Mouse (Mus musculus): Measurements from ENCODE around the gene Col3a1. TPM values are rescaled to one million over a fixed set of nuclear protein-coding genes. Genes with fewer than 3 reads are reported as not detected.

The Col3a1 gene
- total RNA-seq (2017): 0.12 and 0.81 TPM in 2 replicates

- ATAC-seq (ENCODE audit: extremely low read depth, insufficient number of reproducible peaks, low FRiP score, poor library complexity, severe bottlenecking): no peak
These were observed at the start of gene Col3a1 for GRCm38 (mm10) chr1:45311388-45311787. TSS of gene Col3a1 (plus strand) at chr1:45311538.

GRCm38 (mm10) chr1:45269421-45269820, 41.9 kb upstream of the Col3a1 start:
- ATAC-seq (ENCODE audit: extremely low read depth, insufficient number of reproducible peaks, low FRiP score, poor library complexity, severe bottlenecking): no peak

GRCm38 (mm10) chr1:45276006-45276539, 35.3 kb upstream of the Col3a1 start:
- no peak for ATAC-seq (ENCODE audit: extremely low read depth, insufficient number of reproducible peaks, low FRiP score, poor library complexity, severe bottlenecking)

GRCm38 (mm10) chr1:45287954-45288353, 23.4 kb upstream of the Col3a1 start:
- no peak for ATAC-seq (ENCODE audit: extremely low read depth, insufficient number of reproducible peaks, low FRiP score, poor library complexity, severe bottlenecking)

- ATAC-seq (ENCODE audit: extremely low read depth, insufficient number of reproducible peaks, low FRiP score, poor library complexity, severe bottlenecking): no peak
These were observed 21.3 kb upstream of the Col3a1 start for GRCm38 (mm10) chr1:45290037-45290436.

- ATAC-seq (ENCODE audit: extremely low read depth, insufficient number of reproducible peaks, low FRiP score, poor library complexity, severe bottlenecking): no peak
These were observed 11.8 kb upstream of the Col3a1 start for GRCm38 (mm10) chr1:45299394-45300119.

GRCm38 (mm10) chr1:45304273-45304672, 7.1 kb upstream of the Col3a1 start:
- no peak for ATAC-seq (ENCODE audit: extremely low read depth, insufficient number of reproducible peaks, low FRiP score, poor library complexity, severe bottlenecking)

- ATAC-seq (ENCODE audit: extremely low read depth, insufficient number of reproducible peaks, low FRiP score, poor library complexity, severe bottlenecking): no peak
These were observed 2.3 kb upstream of the Col3a1 start for GRCm38 (mm10) chr1:45309015-45309414.

- no peak for ATAC-seq (ENCODE audit: extremely low read depth, insufficient number of reproducible peaks, low FRiP score, poor library complexity, severe bottlenecking)
These were observed 624 bp downstream of the Col3a1 start for GRCm38 (mm10) chr1:45311962-45312361.

GRCm38 (mm10) chr1:45312870-45313269, 1.5 kb downstream of the Col3a1 start:
- no peak for ATAC-seq (ENCODE audit: extremely low read depth, insufficient number of reproducible peaks, low FRiP score, poor library complexity, severe bottlenecking)

GRCm38 (mm10) chr1:45313696-45314295, 2.5 kb downstream of the Col3a1 start:
- ATAC-seq (ENCODE audit: extremely low read depth, insufficient number of reproducible peaks, low FRiP score, poor library complexity, severe bottlenecking): no peak

- ATAC-seq (ENCODE audit: extremely low read depth, insufficient number of reproducible peaks, low FRiP score, poor library complexity, severe bottlenecking): no peak
These were observed 4.6 kb downstream of the Col3a1 start for GRCm38 (mm10) chr1:45315767-45316528.

GRCm38 (mm10) chr1:45318241-45318640, 6.9 kb downstream of the Col3a1 start:
- no peak for ATAC-seq (ENCODE audit: extremely low read depth, insufficient number of reproducible peaks, low FRiP score, poor library complexity, severe bottlenecking)

- no peak for ATAC-seq (ENCODE audit: extremely low read depth, insufficient number of reproducible peaks, low FRiP score, poor library complexity, severe bottlenecking)
These were observed 9.5 kb downstream of the Col3a1 start for GRCm38 (mm10) chr1:45320861-45321260.

GRCm38 (mm10) chr1:45329149-45329548, 17.8 kb downstream of the Col3a1 start:
- no peak for ATAC-seq (ENCODE audit: extremely low read depth, insufficient number of reproducible peaks, low FRiP score, poor library complexity, severe bottlenecking)

GRCm38 (mm10) chr1:45355944-45356343, 44.6 kb downstream of the Col3a1 start:
- ATAC-seq (ENCODE audit: extremely low read depth, insufficient number of reproducible peaks, low FRiP score, poor library complexity, severe bottlenecking): no peak

GRCm38 (mm10) chr1:45358020-45358419, 46.7 kb downstream of the Col3a1 start:
- no peak for ATAC-seq (ENCODE audit: extremely low read depth, insufficient number of reproducible peaks, low FRiP score, poor library complexity, severe bottlenecking)

GRCm38 (mm10) chr1:45359147-45359546, 47.8 kb downstream of the Col3a1 start:
- ATAC-seq (ENCODE audit: extremely low read depth, insufficient number of reproducible peaks, low FRiP score, poor library complexity, severe bottlenecking): no peak

- no peak for ATAC-seq (ENCODE audit: extremely low read depth, insufficient number of reproducible peaks, low FRiP score, poor library complexity, severe bottlenecking)
These were observed 48.3 kb downstream of the Col3a1 start for GRCm38 (mm10) chr1:45359673-45360072.

- ATAC-seq (ENCODE audit: extremely low read depth, insufficient number of reproducible peaks, low FRiP score, poor library complexity, severe bottlenecking): no peak
These were observed 51.9 kb downstream of the Col3a1 start for GRCm38 (mm10) chr1:45363274-45363673.

Data from neutrophil, adult 5-6 weeks (primary cell).